Mouse (Mus musculus): ENCODE measurements at regions not wholly inside any gene's neighbourhood (a gene's known extent, or its start where the extent isn't known, plus 50 kb on each side); places are given as distances from the start of the nearest gene placed in this dataset.

- no peak overlapping the region for H3K27ac ChIP-seq
- no peak for DNase-seq (ENCODE audit: low spot score in 2 of 2)
- no peak for TF ChIP-seq CTCF (conservative IDR thresholded peaks at IDR 0.05)
- no peak overlapping the region for H3K4me3 ChIP-seq
Observed at GRCm38 (mm10) chr5:69877100-69877499, 285.0 kb upstream of the Gnpda2 start.

GRCm38 (mm10) chr5:69863027-69863426, 270.9 kb upstream of the Gnpda2 start:
- no peak overlapping the region for H3K4me3 ChIP-seq
- H3K27ac ChIP-seq = no peak overlapping the region
- TF ChIP-seq CTCF (conservative IDR thresholded peaks at IDR 0.05) = no peak
- DNase-seq (ENCODE audit: low spot score in 2 of 2) = no peak

GRCm38 (mm10) chr5:69844809-69845208, 252.7 kb upstream of the Gnpda2 start:
- H3K4me3 ChIP-seq = no peak overlapping the region
- peak; percentile 60 for TF ChIP-seq CTCF (conservative IDR thresholded peaks at IDR 0.05)
- no peak for DNase-seq (ENCODE audit: low spot score in 2 of 2)
- H3K27ac ChIP-seq = no peak overlapping the region

GRCm38 (mm10) chr5:69837947-69838710, 246.0 kb upstream of the Gnpda2 start:
- DNase-seq (ENCODE audit: low spot score in 2 of 2) = no peak
- TF ChIP-seq CTCF (conservative IDR thresholded peaks at IDR 0.05) = no peak
- Histone ChIP-seq H3K27ac (no peak overlapping the region), H3K4me3 (no peak overlapping the region)

GRCm38 (mm10) chr5:69836356-69836755, 244.2 kb upstream of the Gnpda2 start:
- no peak overlapping the region for H3K4me3 ChIP-seq
- H3K27ac ChIP-seq = no peak overlapping the region
- no peak for DNase-seq (ENCODE audit: low spot score in 2 of 2)
- no peak for TF ChIP-seq CTCF (conservative IDR thresholded peaks at IDR 0.05)

GRCm38 (mm10) chr5:69835162-69835561, 243.0 kb upstream of the Gnpda2 start:
- DNase-seq (ENCODE audit: low spot score in 2 of 2) = no peak
- no peak overlapping the region for H3K27ac ChIP-seq
- TF ChIP-seq CTCF (conservative IDR thresholded peaks at IDR 0.05) = no peak
- no peak overlapping the region for H3K4me3 ChIP-seq

GRCm38 (mm10) chr5:69817778-69818177, 225.6 kb upstream of the Gnpda2 start:
- TF ChIP-seq CTCF (conservative IDR thresholded peaks at IDR 0.05) = no peak
- no peak overlapping the region for H3K4me3 ChIP-seq
- DNase-seq (ENCODE audit: low spot score in 2 of 2) = no peak
- H3K27ac ChIP-seq = no peak overlapping the region

- Histone ChIP-seq H3K4me3 (no peak overlapping the region), H3K27ac (no peak overlapping the region)
- no peak for TF ChIP-seq CTCF (conservative IDR thresholded peaks at IDR 0.05)
- DNase-seq (ENCODE audit: low spot score in 2 of 2) = no peak
Observed at GRCm38 (mm10) chr5:69817035-69817434, 224.9 kb upstream of the Gnpda2 start.

- TF ChIP-seq CTCF (conservative IDR thresholded peaks at IDR 0.05) = no peak
- no peak overlapping the region for H3K27ac ChIP-seq
- no peak overlapping the region for H3K4me3 ChIP-seq
- DNase-seq (ENCODE audit: low spot score in 2 of 2) = no peak
Observed at GRCm38 (mm10) chr5:69815356-69815755, 223.2 kb upstream of the Gnpda2 start.

GRCm38 (mm10) chr5:69802612-69803011, 210.5 kb upstream of the Gnpda2 start:
- H3K4me3 ChIP-seq = no peak overlapping the region
- no peak for TF ChIP-seq CTCF (conservative IDR thresholded peaks at IDR 0.05)
- peak in 1 of 2 experiments; percentile 3 for DNase-seq (ENCODE audit: low spot score in 2 of 2)
- H3K27ac ChIP-seq = peak overlapping the region; percentile 71

GRCm38 (mm10) chr5:69802101-69802500, 210.0 kb upstream of the Gnpda2 start:
- DNase-seq (ENCODE audit: low spot score in 2 of 2) = no peak
- no peak for TF ChIP-seq CTCF (conservative IDR thresholded peaks at IDR 0.05)
- Histone ChIP-seq H3K27ac (peak overlapping the region; percentile 71), H3K4me3 (no peak overlapping the region)

- Histone ChIP-seq H3K4me3 (no peak overlapping the region), H3K27ac (no peak overlapping the region)
- no peak for TF ChIP-seq CTCF (conservative IDR thresholded peaks at IDR 0.05)
- DNase-seq (ENCODE audit: low spot score in 2 of 2) = no peak
Observed at GRCm38 (mm10) chr5:69795316-69795715, 203.2 kb upstream of the Gnpda2 start.

GRCm38 (mm10) chr5:69794641-69795040, 202.5 kb upstream of the Gnpda2 start:
- no peak for DNase-seq (ENCODE audit: low spot score in 2 of 2)
- H3K27ac ChIP-seq = no peak overlapping the region
- TF ChIP-seq CTCF (conservative IDR thresholded peaks at IDR 0.05) = no peak
- no peak overlapping the region for H3K4me3 ChIP-seq

GRCm38 (mm10) chr5:69756769-69757485, 164.8 kb upstream of the Gnpda2 start:
- H3K27ac ChIP-seq = no peak overlapping the region
- no peak overlapping the region for H3K4me3 ChIP-seq
- no peak for DNase-seq (ENCODE audit: low spot score in 2 of 2)
- TF ChIP-seq CTCF (conservative IDR thresholded peaks at IDR 0.05) = no peak

Measured in layer of hippocampus, adult 2 months (tissue).